Mouse (Mus musculus) central nervous system, embryonic 11.5 days (tissue): ENCODE data around the gene Pdap1. TPM values are rescaled to one million over a fixed set of nuclear protein-coding genes. Genes with fewer than 3 reads are reported as not detected.

Source experiments
- polyA plus RNA-seq: library from polyadenylated mRNA; depleted of rRNA; stranded (reverse); fragments of >200 nt; gene quantifications from 2 replicates; pipeline ENCODE4 v1.2.3, GENCODE M21; 2012; rRNA removed

The Pdap1 gene
- polyA plus RNA-seq, result 156 and 235 TPM in 2 replicates

DNA sequence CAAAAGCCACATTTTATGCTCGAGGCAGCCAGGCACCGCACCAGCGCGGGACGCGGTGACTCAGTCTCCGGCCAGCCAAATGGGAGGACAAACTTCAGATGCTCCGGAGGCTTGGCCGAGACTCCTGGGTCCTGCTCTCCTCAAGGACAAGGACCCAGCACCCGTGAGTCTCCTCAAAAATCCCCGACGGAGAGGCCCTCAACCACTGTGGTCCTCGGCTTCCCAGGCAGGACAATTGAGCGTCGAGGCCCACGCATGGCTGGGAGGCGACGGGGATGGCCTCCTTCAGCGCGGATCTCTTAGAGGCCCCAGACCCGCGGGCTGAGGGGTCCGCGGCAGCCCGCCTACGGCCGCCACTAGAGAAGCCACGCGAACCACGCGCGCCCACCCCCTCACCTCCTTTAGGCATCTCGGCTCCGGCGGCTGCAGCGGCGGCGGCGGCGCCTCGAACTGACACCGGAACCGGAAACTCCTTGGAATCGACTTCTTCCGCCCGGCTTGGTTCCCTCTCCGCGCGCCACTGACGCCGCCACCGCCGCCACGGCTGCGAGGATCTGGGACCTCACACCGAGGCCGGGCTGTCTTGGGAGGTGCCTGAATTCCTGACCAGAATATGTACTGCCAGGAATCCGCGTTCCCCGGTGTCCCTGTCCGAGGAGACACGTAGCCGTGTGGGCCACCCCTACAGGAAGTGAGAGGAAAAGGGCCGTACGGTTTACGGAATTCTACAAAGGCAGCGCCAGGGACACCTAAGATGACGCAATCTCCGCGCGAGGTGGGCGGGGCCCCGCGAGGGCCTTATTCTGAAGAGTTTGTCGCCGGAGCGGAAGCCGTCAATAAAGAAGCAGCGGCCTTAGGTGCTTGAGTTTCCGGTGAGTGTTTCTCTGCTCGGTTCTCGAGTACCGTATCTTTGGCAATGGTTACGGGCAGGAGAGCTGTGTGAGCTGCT lies at the start of gene Pdap1, which contains the start of gene Bud31:
Gene Pdap1 (minus strand): TSS at position 668 of the 949 bp plus-strand sequence.
Gene Bud31 (plus strand): TSS at position 792 of the 949 bp plus-strand sequence.

DNA sequence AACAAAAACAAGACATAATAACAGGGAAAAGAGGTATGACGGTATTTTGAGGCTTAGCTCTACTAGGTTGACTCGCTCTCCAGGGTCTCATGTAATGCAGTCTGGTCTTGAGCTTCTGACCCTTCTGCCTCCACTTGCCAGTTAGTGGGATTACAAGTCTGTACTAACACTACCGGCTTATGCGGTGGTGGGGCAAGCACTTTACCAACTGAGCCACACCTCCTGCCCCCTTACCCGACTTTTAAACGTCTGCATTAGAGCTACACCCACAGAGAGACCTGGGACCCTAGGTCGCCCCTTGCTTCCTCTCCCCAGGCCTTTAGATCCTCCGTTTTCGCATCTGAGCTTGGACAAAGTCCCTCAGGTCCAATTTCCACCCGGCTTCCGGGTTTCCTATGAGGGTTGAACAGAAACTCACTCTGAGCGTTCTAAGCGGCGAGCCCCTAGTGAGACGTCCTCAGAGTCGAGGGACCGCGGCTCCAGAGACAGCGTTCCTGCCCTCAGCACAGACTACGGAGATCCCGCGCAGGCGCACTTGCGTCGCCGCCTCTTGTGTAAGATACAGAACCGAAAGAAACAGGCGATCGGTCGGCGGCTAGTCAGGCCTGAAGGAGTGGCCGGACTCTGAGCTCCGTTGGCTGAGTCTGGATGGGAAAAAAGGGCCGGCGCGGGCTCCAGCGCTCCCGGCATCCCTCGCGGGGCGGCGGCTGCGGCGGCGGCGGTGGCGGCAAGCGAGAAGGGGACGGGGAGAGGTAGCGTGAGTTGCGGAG lies 26.7 kb upstream of the Pdap1 start, which contains the start of the genes Ptcd1 and Cpsf4:
Gene Ptcd1 (minus strand): TSS at position 573 of the 770 bp plus-strand sequence.
Gene Cpsf4 (plus strand): TSS at position 678 of the 770 bp plus-strand sequence.

DNA sequence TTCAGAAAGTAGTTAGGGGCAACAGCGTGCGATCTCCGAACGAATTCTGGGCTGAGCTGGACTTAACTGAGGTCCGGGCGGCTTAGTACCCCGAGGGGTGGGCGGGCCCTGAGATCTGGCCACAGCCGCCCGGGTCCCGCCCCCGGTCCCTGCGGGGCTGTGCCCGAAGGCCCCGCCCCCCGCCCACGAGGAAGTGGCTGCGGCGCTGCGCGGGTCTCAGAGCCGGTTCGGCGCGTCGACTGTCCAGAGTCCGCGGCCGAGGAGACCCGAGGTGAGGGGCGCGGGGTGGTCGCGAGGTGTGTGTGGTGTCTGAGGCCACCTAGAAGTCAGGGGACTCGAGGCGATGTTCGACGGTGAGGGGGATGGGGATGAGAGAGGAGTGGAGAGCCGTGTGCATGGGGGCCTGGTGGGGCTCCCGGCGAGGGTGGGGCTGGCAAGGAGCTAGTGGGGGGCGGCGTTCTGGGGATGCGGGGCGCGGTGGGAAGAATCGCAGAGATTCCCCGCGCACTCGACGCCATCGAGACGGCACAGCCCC lies 25.9 kb downstream of the Pdap1 start, which contains the start of gene Arpc1b:
Gene Arpc1b (plus strand): TSS at position 145 of the 535 bp plus-strand sequence.

DNA sequence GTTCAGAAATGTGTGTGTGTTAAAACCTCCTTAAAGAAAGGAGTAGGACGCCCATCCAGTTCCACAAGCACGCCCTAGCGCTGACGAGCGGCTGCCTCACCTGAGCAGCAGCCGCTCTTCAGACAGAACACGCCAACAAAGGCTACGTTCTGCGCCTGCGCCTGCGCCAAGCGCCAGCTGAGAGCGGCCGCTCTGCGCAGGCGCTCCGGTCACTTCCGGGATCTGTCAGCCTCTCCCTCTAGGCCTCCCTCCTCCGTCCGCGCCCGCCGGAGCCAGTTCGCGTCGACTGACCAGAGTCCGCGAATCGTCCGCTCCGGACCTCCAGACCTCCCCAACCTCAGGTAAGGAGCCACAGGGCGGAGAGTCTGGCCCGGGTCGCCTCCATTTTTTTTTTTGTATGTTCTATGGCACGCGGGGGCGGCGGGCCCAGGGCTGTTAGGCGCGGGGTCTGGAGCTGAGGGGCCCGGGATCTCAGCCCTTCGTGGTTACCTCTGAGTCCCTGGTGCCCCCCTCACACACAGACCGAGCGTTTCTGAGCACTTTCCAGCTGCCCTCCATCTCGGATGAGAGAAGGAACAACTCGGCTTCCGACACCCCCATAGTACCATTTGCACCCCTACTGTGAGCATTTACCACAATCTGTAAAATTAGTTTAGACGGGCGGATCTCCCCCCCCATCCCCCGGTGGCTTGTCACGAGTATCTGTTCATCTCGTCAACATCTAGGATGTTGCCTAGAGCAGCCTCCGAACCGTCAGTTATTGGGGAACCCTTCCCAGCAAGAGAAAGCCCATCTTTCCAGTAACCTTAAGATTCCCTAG lies 56.2 kb downstream of the Pdap1 start, which contains the start of the genes Arpc1a and Kpna7:
Gene Arpc1a (plus strand): TSS at position 199 of the 820 bp plus-strand sequence.
Gene Kpna7 (minus strand): TSS at position 399 of the 820 bp plus-strand sequence.

Other genes starting within 250 kb of the Pdap1 start
- 18.4 and 26.0 TPM in 2 replicates for gene Smurf1, start 174.4 kb downstream of the Pdap1 start, polyA plus RNA-seq
- gene Gm4871, start 107.5 kb downstream of the Pdap1 start, polyA plus RNA-seq, result not detected in 2 replicates
- not detected in 2 replicates for gene 1700018F24Rik, start 97.2 kb downstream of the Pdap1 start, polyA plus RNA-seq
- gene Arpc1a, start 56.4 kb downstream of the Pdap1 start, polyA plus RNA-seq, result 112 and 159 TPM in 2 replicates
- 0.05 TPM in 1 of 2 replicates, not detected in the other for gene Kpna7, start 56.2 kb downstream of the Pdap1 start, polyA plus RNA-seq
- 53.9 and 97.4 TPM in 2 replicates for gene Arpc1b, start 26.0 kb downstream of the Pdap1 start, polyA plus RNA-seq
- 194 and 448 TPM in 2 replicates for gene Bud31, start 124 bp upstream of the Pdap1 start, polyA plus RNA-seq
- 11.6 and 14.5 TPM in 2 replicates for gene Ptcd1, start 26.9 kb upstream of the Pdap1 start, polyA plus RNA-seq
- gene Cpsf4, start 27.0 kb upstream of the Pdap1 start, polyA plus RNA-seq, result 73.0 and 79.8 TPM in 2 replicates
- gene Atp5j2, start 51.8 kb upstream of the Pdap1 start, polyA plus RNA-seq, result 372 and 404 TPM in 2 replicates
- gene Zkscan14, start 61.6 kb upstream of the Pdap1 start, polyA plus RNA-seq, result 4.7 and 5.0 TPM in 2 replicates
- 9.9 and 13.2 TPM in 2 replicates for gene Zkscan5, start 64.3 kb upstream of the Pdap1 start, polyA plus RNA-seq
- 13.4 and 21.9 TPM in 2 replicates for gene Zfp655, start 91.5 kb upstream of the Pdap1 start, polyA plus RNA-seq
- 14.8 and 17.6 TPM in 2 replicates for gene Zscan25, start 140.3 kb upstream of the Pdap1 start, polyA plus RNA-seq
- not detected in 2 replicates for gene Cyp3a57, start 205.0 kb upstream of the Pdap1 start, polyA plus RNA-seq